Mouse (Mus musculus) heart, postnatal 36 days (tissue): Measurements from ENCODE around the gene Rnf111. TPM values are rescaled to one million over a fixed set of nuclear protein-coding genes. Genes with fewer than 3 reads are reported as not detected.

Experiments used
- DNase-seq, 2 experiments: peaks; one replicate each; pipeline ENCODE4 v3.0.0; 2021 to 2022
- intact Hi-C: fragments of 180-260 bp; cut with DNase I; formaldehyde crosslinking; loops from one replicate; pipeline ENCODE4 v1.15.1; 2025
- total RNA-seq, 2 experiments: library from RNA; stranded (reverse); gene quantifications; 2 replicates each; pipeline ENCODE4 v1.2.3; 2021

Rnf111 gene
- total RNA-seq, 2 experiments from 2014 or later = 19.6 to 20.5 TPM

- peak in 1 of 2 experiments; percentile 26 for DNase-seq
- intact Hi-C loops = loop anchor here (2.0 to 5.0 kb wide), 2 partner anchors 104 to 156 kb away; no protein-coding TSS in a partner anchor
These were observed 94.7 kb downstream of the Rnf111 start for GRCm38 (mm10) chr9:70408791-70409190.

GRCm38 (mm10) chr9:70406596-70406995 is 96.9 kb downstream of the Rnf111 start:
- intact Hi-C loops = loop anchor here (5.0 kb wide), 1 partner anchor 106 kb away; no protein-coding TSS in a partner anchor
- DNase-seq = no peak

GRCm38 (mm10) chr9:70401937-70402539 is 101.5 kb downstream of the Rnf111 start:
- DNase-seq = no peak
- intact Hi-C loops = no loop called here

GRCm38 (mm10) chr9:70396083-70396482 is 107.4 kb downstream of the Rnf111 start:
- intact Hi-C loops = loop anchor here (10.0 kb wide), 1 partner anchor 381 kb away; the partner anchor contains the start of gene Gtf2a2
- DNase-seq = no peak

- intact Hi-C loops = loop anchor here (10.0 kb wide), 1 partner anchor 381 kb away; the partner anchor contains the start of gene Gtf2a2
- peak in 1 of 2 experiments; percentile 29 for DNase-seq
These were observed 107.9 kb downstream of the Rnf111 start for GRCm38 (mm10) chr9:70395617-70396016.

- intact Hi-C loops = loop anchor here (1.0 to 10.0 kb wide), 3 partner anchors 190 to 378 kb away; partner anchors contain the start of gene Gtf2a2
- peak; percentile 16 to 29 for DNase-seq
These were observed 111.0 kb downstream of the Rnf111 start for GRCm38 (mm10) chr9:70392563-70392907.

- intact Hi-C loops = loop anchor here (1.0 to 10.0 kb wide), 3 partner anchors 189 to 377 kb away; partner anchors contain the start of gene Gtf2a2
- no peak for DNase-seq
These were observed 111.6 kb downstream of the Rnf111 start for GRCm38 (mm10) chr9:70391660-70392562.

GRCm38 (mm10) chr9:70391042-70391441 is 112.5 kb downstream of the Rnf111 start:
- intact Hi-C loops = loop anchor here (10.0 kb wide), 1 partner anchor 376 kb away; the partner anchor contains the start of gene Gtf2a2

GRCm38 (mm10) chr9:70389548-70389947 is 114.0 kb downstream of the Rnf111 start:
- intact Hi-C loops = no loop called here
- no peak for DNase-seq

More at GRCm38 (mm10) chr9:70391042-70391441, 112.5 kb downstream of the Rnf111 start:
- no peak for DNase-seq

- intact Hi-C loops = no loop called here
- DNase-seq = no peak
These were observed 116.0 kb downstream of the Rnf111 start for GRCm38 (mm10) chr9:70387410-70388119.

GRCm38 (mm10) chr9:70384958-70385728 is 118.4 kb downstream of the Rnf111 start:
- intact Hi-C loops = no loop called here
- no peak for DNase-seq

- intact Hi-C loops = no loop called here
These were observed 119.0 kb downstream of the Rnf111 start for GRCm38 (mm10) chr9:70384494-70384893.

GRCm38 (mm10) chr9:70383750-70384149 is 119.8 kb downstream of the Rnf111 start:
- intact Hi-C loops = no loop called here

More at GRCm38 (mm10) chr9:70384494-70384893, 119.0 kb downstream of the Rnf111 start:
- no peak for DNase-seq

GRCm38 (mm10) chr9:70382091-70382490 is 121.4 kb downstream of the Rnf111 start:
- intact Hi-C loops = no loop called here
- no peak for DNase-seq

More at GRCm38 (mm10) chr9:70383750-70384149, 119.8 kb downstream of the Rnf111 start:
- no peak for DNase-seq

- intact Hi-C loops = no loop called here
- no peak for DNase-seq
These were observed 123.7 kb downstream of the Rnf111 start for GRCm38 (mm10) chr9:70379502-70380467.
